Mouse (Mus musculus) spleen, adult 2 months (tissue): ENCODE data around the gene Eme1.

Experiments used
- CTCF ChIP-seq: fragments of 200-500 bp; IDR thresholded peaks from 2 replicates; pipeline ENCODE4 v1.5.1; 2011; ENCODE audit warnings: mild to moderate bottlenecking, inconsistent platforms; ENCODE audit not compliant: insufficient read depth, insufficient read length, insufficient replicate concordance; ENCODE audit errors: extremely low read depth
- POLR2A ChIP-seq: fragments of 200-500 bp; IDR thresholded peaks from 2 replicates; pipeline ENCODE4 v1.6.1; 2011; ENCODE audit warnings: low read depth, low read length, inconsistent platforms

- TF ChIP-seq CTCF (no peak), POLR2A (peak; percentile 65)
Measured at GRCm38 (mm10) chr11:94676754-94677606, 23.2 kb upstream of the Eme1 start, which contains the start of gene Xylt2.
